In genomic region chr10:77472188-77472587, GRCm38 (mm10) we compare ENCODE assay signal across 23 mouse cellular contexts. TPM values are rescaled to one million over a fixed set of nuclear protein-coding genes. Genes with fewer than 3 reads are reported as not detected.
A peak's percentile ranks its signal among the peaks of the same experiment; 100 is the strongest.
DNase-seq lines count a peak whose midpoint lies in the region; ATAC-seq and TF ChIP-seq lines count a peak whose summit lies in the region.
"Had no signal": no experiment of that assay in that cellular context is flagged by ENCODE, and none has a peak within 500 bp of the region (broad histone marks: within the 10 kb centered on the region; RNA-seq: fewer than 3 reads in every experiment).

No protein-coding gene starts in this region.

- no peak overlapping the region for H3K4me2 ChIP-seq in myocyte (ENCODE audit: low read depth)
- H3K4me2 ChIP-seq in midbrain, embryonic 14.5 days (ENCODE audit: low read length), result no peak overlapping the region
- H3K4me2 ChIP-seq: embryonic facial prominence, embryonic 13.5 days; heart, embryonic 11.5 days; hindbrain, embryonic 15.5 days had no signal

- DNase-seq in frontal cortex, adult 2 months (ENCODE audit: extremely low spot score in 1 of 2, low spot score in 1 of 2), result peak; percentile 31 to 40
- no peak for DNase-seq in frontal cortex, postnatal 25 days (ENCODE audit: low spot score in 2 of 2)
- peak; percentile 46 for DNase-seq in layer of hippocampus, adult 9-11 months
- DNase-seq in layer of hippocampus, adult 9-10 months (ENCODE audit: low spot score), result no peak
- peak; percentile 41 to 69 for DNase-seq in right cerebral cortex, postnatal 10 days (ENCODE audit: low spot score in 2 of 2)
- no peak for DNase-seq in right cerebral cortex, postnatal 4 days
- no peak for DNase-seq in midbrain, embryonic 14.5 days
- DNase-seq: adrenal gland, adult 8-10 months; adrenal gland, postnatal 36 days; B cell, adult 2 months; cerebellum, adult 11 months; cerebellum, adult 8-10 months; cerebellum, postnatal 25 days; gastrocnemius, postnatal 36 days; heart, adult 11 months; heart, postnatal 36 days had no signal

- WGBS in midbrain, embryonic 14.5 days, result 84% methylated on average over 5 of the region's 5 CpGs

- no peak overlapping the region for H3K4me3 ChIP-seq in myocyte
- no peak overlapping the region for H3K4me3 ChIP-seq in midbrain, embryonic 14.5 days (replicated peaks; ENCODE audit: low read depth, low read length)
- H3K4me3 ChIP-seq: embryonic facial prominence, embryonic 13.5 days; hindbrain, embryonic 15.5 days had no signal

- no peak overlapping the region for H3K27ac ChIP-seq in midbrain, embryonic 14.5 days (replicated peaks; ENCODE audit: low read depth, low read length)
- H3K27ac ChIP-seq: embryonic facial prominence, embryonic 13.5 days; hindbrain, embryonic 15.5 days had no signal

- no peak for TF ChIP-seq POLR2A in myocyte (IDR thresholded peaks at IDR 0.05; ENCODE audit: insufficient read length, low read depth)

- H3K9ac ChIP-seq in midbrain, embryonic 14.5 days (replicated peaks; ENCODE audit: low read length), result no peak overlapping the region
- H3K9ac ChIP-seq: embryonic facial prominence, embryonic 13.5 days; hindbrain, embryonic 15.5 days had no signal

- H3K9me3 ChIP-seq in midbrain, embryonic 14.5 days (ENCODE audit: control insufficient read depth, low read length), result no peaks in the 10 kb centered on the region
- H3K9me3 ChIP-seq: embryonic facial prominence, embryonic 13.5 days; G1E; hindbrain, embryonic 15.5 days had no signal

- no peaks in the 10 kb centered on the region for H3K27me3 ChIP-seq in myocyte (ENCODE audit: control insufficient read depth, insufficient read depth, insufficient read length)
- no peaks in the 10 kb centered on the region for H3K27me3 ChIP-seq in midbrain, embryonic 14.5 days (ENCODE audit: control insufficient read depth, insufficient read depth, low read length)
- H3K27me3 ChIP-seq: embryonic facial prominence, embryonic 13.5 days; hindbrain, embryonic 15.5 days had no signal

- H3ac ChIP-seq in myocyte (ENCODE audit: control insufficient read depth, insufficient read length), result no peak overlapping the region

- no peak for ATAC-seq in midbrain, embryonic 14.5 days (ENCODE audit: low FRiP score, low TSS enrichment)
- ATAC-seq: CD4-positive, CD25-positive, alpha-beta regulatory T cell, adult 4 months; forebrain, embryonic 14.5 days had no signal

- no peaks in the 10 kb centered on the region for H3K4me1 ChIP-seq in midbrain, embryonic 14.5 days (ENCODE audit: control insufficient read depth, insufficient read depth, low read length)
- H3K4me1 ChIP-seq: embryonic facial prominence, embryonic 13.5 days; hindbrain, embryonic 15.5 days had no signal

- H3K36me3 ChIP-seq in myocyte (ENCODE audit: control insufficient read depth, insufficient read depth), result no peaks in the 10 kb centered on the region
- H3K36me3 ChIP-seq in midbrain, embryonic 14.5 days (ENCODE audit: control insufficient read depth, insufficient read depth, low read length), result no peaks in the 10 kb centered on the region
- H3K36me3 ChIP-seq: embryonic facial prominence, embryonic 13.5 days; G1E; hindbrain, embryonic 15.5 days had no signal

- H3K79me2 ChIP-seq in myocyte (ENCODE audit: control insufficient read depth, insufficient read depth), result no peaks in the 10 kb centered on the region

TF ChIP-seq in myocyte, 11 proteins besides CTCF, POLR2A, EP300 and RAD21:
- TF ChIP-seq REST (IDR thresholded peaks at IDR 0.05; ENCODE audit: insufficient read depth, insufficient read length), result no peak
- peak in 1 of 3 experiments; percentile 34 for TF ChIP-seq MYOG (IDR thresholded peaks at IDR 0.05; ENCODE audit: control insufficient read depth in 1 of 3, insufficient read depth in 1 of 3, insufficient read length in 2 of 3, low read depth in 2 of 3)
- peak in 2 of 3 experiments; percentile 11 to 71 for TF ChIP-seq MYOD1 (IDR thresholded peaks at IDR 0.05; ENCODE audit: control insufficient read depth in 1 of 3, insufficient read length in 2 of 3, low read depth in 2 of 3)

RNA-seq across cellular contexts. Expression of gene Fam207a, which starts 43.4 kb away (rescaled TPM):
- polyA plus RNA-seq in frontal cortex, adult 2 months (2012; rRNA removed), result 43.7 and 44.9 TPM in 2 replicates
- 34.4 TPM for polyA plus RNA-seq in myocyte (2012; fragmentation: generic; extraction: Trizol)
- polyA plus RNA-seq in midbrain, embryonic 14.5 days (2014; fragmentation: Nextera tagmentation; extraction: Ambion mirVana), result 37.4 and 41.2 TPM in 2 replicates

RNA-seq across cellular contexts. Expression of gene Adarb1, which starts 54.1 kb away (rescaled TPM):
- 134 and 137 TPM in 2 replicates for polyA plus RNA-seq in frontal cortex, adult 2 months (2012; rRNA removed)
- 4.5 TPM for polyA plus RNA-seq in myocyte (2012; fragmentation: generic; extraction: Trizol)
- polyA plus RNA-seq in midbrain, embryonic 14.5 days (2014; fragmentation: Nextera tagmentation; extraction: Ambion mirVana), result 12.1 and 14.4 TPM in 2 replicates
- polyA plus RNA-seq: G1E had no signal

RNA-seq across cellular contexts. Expression of gene Itgb2, which starts 57.9 kb away (rescaled TPM):
- polyA plus RNA-seq in frontal cortex, adult 2 months (2012; rRNA removed), result 4.5 and 6.8 TPM in 2 replicates
- 1.3 TPM for polyA plus RNA-seq in myocyte (2012; fragmentation: generic; extraction: Trizol)
- 0.49 and 0.91 TPM in 2 replicates for polyA plus RNA-seq in midbrain, embryonic 14.5 days (2014; fragmentation: Nextera tagmentation; extraction: Ambion mirVana)

Comparison
In these comparisons a context has a peak if more than half of its experiments do, and no peak if none do; other contexts are left out.
1. DNase-seq: peak in frontal cortex, adult 2 months (2 of 2), layer of hippocampus, adult 9-11 months (single experiment) and right cerebral cortex, postnatal 10 days (2 of 2); none in frontal cortex, postnatal 25 days (0 of 2), layer of hippocampus, adult 9-10 months (single experiment), right cerebral cortex, postnatal 4 days (single experiment) and midbrain, embryonic 14.5 days (single experiment).